Mouse (Mus musculus): ENCODE data around the gene Tmed9.

DNA sequence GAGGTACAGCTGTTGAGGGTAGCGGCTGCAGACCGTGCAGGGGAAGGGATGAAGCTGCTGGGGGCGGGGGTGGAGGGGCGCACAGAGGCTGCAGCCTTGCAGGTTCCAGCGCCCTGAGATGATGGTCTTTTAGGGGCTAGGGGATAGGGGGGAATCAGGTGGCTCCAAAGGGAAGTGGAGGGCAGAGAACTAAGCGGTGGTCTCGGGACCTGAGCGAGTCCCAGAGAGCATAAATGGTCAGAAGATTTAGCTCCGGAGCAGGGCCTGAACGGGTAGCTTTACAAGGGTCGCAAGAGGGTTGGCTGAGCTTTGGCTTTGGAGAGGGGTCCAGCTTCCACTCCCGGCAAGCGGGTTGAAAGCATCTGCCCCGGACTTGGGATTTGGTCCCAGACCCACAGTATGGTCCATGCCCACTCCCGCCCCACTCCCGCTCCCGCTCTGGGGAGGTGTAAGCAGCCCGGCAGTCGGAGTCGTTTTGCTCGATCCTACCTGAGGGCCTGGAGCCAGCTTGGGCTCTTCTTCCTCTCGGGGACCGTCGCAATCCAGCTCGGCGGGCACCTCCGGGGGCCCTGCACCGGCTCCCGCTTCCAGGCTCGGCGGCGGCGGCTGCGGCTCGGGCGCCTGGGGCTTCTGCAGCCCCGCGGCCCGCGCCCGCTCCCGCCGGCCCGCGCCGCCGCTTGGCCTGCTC is 3.1 kb upstream of the Tmed9 start:
- TF ChIP-seq CTCF (conservative IDR thresholded peaks at IDR 0.05 in 1 of 2, IDR thresholded peaks at IDR 0.05 in 1 of 2; ENCODE audit: low read depth in 2 of 2, low read length in 2 of 2) (no peak), POLR2AphosphoS2 (IDR thresholded peaks at IDR 0.05; ENCODE audit: low read depth, low read length) (no peak), NELFE (IDR thresholded peaks at IDR 0.05; ENCODE audit: low read depth, low read length) (no peak)

Measured in CH12.LX (cell line).